Mouse (Mus musculus) midbrain, embryonic 12.5 days (tissue): ENCODE measurements around the gene Taf8. TPM values are rescaled to one million over a fixed set of nuclear protein-coding genes. Genes with fewer than 3 reads are reported as not detected.
A peak's percentile ranks its signal among the peaks of the same experiment; 100 is the strongest.

ENCODE experiments used
- ATAC-seq: fragments of 200-750 bp; cut with Nextera tagmentation; 2 replicates; pipeline ENCODE4 v1.8.0; 2017; ENCODE audit warnings: low read depth, moderate TSS enrichment, moderate library complexity; ENCODE audit not compliant: low FRiP score
- H3K27ac ChIP-seq: fragments of 300-500 bp; sonication (generic); replicated peaks from 2 replicates; pipeline ENCODE4 v1.5.1; 2016; ENCODE audit warnings: mild to moderate bottlenecking
- H3K27me3 ChIP-seq: fragments of 300-500 bp; sonication (generic); 2 replicates; pipeline ENCODE4 v1.6.1; 2016; ENCODE audit warnings: mild to moderate bottlenecking
- H3K36me3 ChIP-seq: fragments of 300-500 bp; sonication (generic); 2 replicates; pipeline ENCODE4 v1.6.1; 2016
- H3K4me1 ChIP-seq: fragments of 300-500 bp; sonication (generic); 2 replicates; pipeline ENCODE4 v1.6.1; 2016
- H3K4me2 ChIP-seq: fragments of 300-500 bp; sonication (generic); replicated peaks from 2 replicates; pipeline ENCODE4 v1.6.1; 2016; ENCODE audit warnings: mild to moderate bottlenecking, moderate library complexity
- H3K4me3 ChIP-seq: fragments of 300-500 bp; sonication (generic); 2 replicates; pipeline ENCODE4 v1.5.1; 2016; ENCODE audit warnings: mild to moderate bottlenecking
- H3K9ac ChIP-seq: fragments of 300-500 bp; sonication (generic); replicated peaks from 2 replicates; pipeline ENCODE4 v1.6.1; 2016; ENCODE audit warnings: mild to moderate bottlenecking, moderate library complexity
- H3K9me3 ChIP-seq: fragments of 300-500 bp; sonication (generic); 2 replicates; pipeline ENCODE4 v1.6.1; 2016; ENCODE audit warnings: mild to moderate bottlenecking
- WGBS: fragments of 180-500 bp; shearing (Covaris S2); methylation state at CpG from one replicate; pipeline ENCODE4 v1.1.7; 2016; 5-methylcytosine and 5-hydroxymethylcytosine counted together
- polyA plus RNA-seq: library from polyadenylated mRNA; unstranded; fragments of >200 nt; fragmentation: Nextera tagmentation; extraction: Ambion mirVana; gene quantifications from 2 replicates; pipeline ENCODE4 v1.2.1, GENCODE M21; 2016

Gene Taf8
- 32.2 and 32.7 TPM in 2 replicates for polyA plus RNA-seq

GRCm38 (mm10) chr17:47501946-47502706 lies at the start of gene Taf8:
TSS of gene Taf8 (minus strand) at chr17:47502292.
- peaks cover 20% of the 10 kb centered on the region for H3K36me3 ChIP-seq
- peaks cover 19% of the 10 kb centered on the region for H3K4me1 ChIP-seq
- peak within 1 kb of the TSS; percentile 69 for H3K4me3 ChIP-seq
- peaks cover 6% of the 10 kb centered on the region; the same call in 1 of the 2 replicates for H3K27me3 ChIP-seq
- no peaks in the 10 kb centered on the region for H3K9me3 ChIP-seq
- WGBS: 2% methylated on average over 40 of the region's 40 CpGs
- peak within 1 kb of the TSS; percentile 63 for H3K9ac ChIP-seq
- H3K4me2 ChIP-seq: peak within 1 kb of the TSS; percentile 78
- peak; percentile 97 for ATAC-seq
- H3K27ac ChIP-seq: peak within 1 kb of the TSS; percentile 66; the same call in 1 of the 2 replicates

GRCm38 (mm10) chr17:47551049-47551448 lies 49.0 kb upstream of the Taf8 start:
- Histone ChIP-seq H3K27me3 (no peaks in the 10 kb centered on the region), H3K4me2 (no peak overlapping the region), H3K4me1 (no peaks in the 10 kb centered on the region), H3K27ac (no peak overlapping the region), H3K36me3 (no peaks in the 10 kb centered on the region), H3K9me3 (no peaks in the 10 kb centered on the region), H3K4me3 (no peak overlapping the region), H3K9ac (no peak overlapping the region)
- ATAC-seq: no peak
- 86% methylated on average over 7 of the region's 7 CpGs for WGBS

DNA sequence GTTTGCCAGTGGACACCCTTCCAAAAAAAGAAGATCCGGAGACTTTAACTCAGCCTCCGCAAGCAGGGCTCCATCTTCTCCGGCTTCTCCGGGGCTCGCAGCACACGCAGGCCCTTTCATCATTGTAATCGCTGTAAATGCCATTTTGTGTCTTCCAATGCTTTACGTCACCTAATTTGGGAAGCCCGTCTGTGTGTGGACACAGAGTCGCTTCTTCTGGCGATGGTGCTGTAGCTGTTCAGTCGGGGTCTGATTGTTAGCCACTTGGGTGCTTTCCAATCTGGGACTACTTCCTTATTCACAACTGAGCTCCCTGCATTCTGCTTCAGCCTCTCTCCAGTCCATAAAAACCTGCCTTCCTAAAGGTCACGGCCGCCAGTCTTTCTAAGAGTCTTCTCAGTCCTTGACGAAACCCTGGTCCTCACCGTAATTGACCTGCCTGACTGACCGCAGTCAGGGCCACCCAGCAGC lies 43.8 kb upstream of the Taf8 start:
- Histone ChIP-seq H3K27me3 (no peaks in the 10 kb centered on the region), H3K9me3 (no peaks in the 10 kb centered on the region), H3K4me1 (no peaks in the 10 kb centered on the region), H3K27ac (no peak overlapping the region), H3K36me3 (no peaks in the 10 kb centered on the region), H3K4me2 (no peak overlapping the region), H3K4me3 (no peak overlapping the region), H3K9ac (no peak overlapping the region)
- WGBS: 81% methylated on average over 17 of the region's 17 CpGs
- no peak for ATAC-seq

DNA sequence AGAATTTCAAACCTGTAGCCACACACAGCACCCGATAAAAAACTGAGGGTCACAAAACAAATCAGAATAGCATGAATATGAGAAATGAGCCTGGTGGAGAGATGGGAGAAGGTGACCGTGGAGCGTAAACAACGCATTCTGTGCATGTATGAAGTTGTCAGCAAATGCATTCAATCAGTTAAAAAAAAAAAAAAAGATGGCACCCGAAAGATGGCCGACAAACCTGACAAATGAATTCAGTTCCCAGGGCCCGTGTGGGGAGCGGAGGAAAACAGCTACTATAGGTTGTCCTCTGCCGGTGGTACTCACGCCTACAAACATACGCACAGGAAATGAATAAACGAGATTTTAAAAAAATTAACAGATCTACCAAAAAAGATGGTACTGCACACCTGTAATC lies 43.1 kb upstream of the Taf8 start:
- Histone ChIP-seq H3K9ac (no peak overlapping the region), H3K27ac (no peak overlapping the region), H3K4me3 (no peak overlapping the region), H3K4me2 (no peak overlapping the region), H3K4me1 (no peaks in the 10 kb centered on the region), H3K27me3 (no peaks in the 10 kb centered on the region), H3K36me3 (no peaks in the 10 kb centered on the region), H3K9me3 (no peaks in the 10 kb centered on the region)
- no peak for ATAC-seq
- WGBS: 84% methylated on average over 12 of the region's 12 CpGs

DNA sequence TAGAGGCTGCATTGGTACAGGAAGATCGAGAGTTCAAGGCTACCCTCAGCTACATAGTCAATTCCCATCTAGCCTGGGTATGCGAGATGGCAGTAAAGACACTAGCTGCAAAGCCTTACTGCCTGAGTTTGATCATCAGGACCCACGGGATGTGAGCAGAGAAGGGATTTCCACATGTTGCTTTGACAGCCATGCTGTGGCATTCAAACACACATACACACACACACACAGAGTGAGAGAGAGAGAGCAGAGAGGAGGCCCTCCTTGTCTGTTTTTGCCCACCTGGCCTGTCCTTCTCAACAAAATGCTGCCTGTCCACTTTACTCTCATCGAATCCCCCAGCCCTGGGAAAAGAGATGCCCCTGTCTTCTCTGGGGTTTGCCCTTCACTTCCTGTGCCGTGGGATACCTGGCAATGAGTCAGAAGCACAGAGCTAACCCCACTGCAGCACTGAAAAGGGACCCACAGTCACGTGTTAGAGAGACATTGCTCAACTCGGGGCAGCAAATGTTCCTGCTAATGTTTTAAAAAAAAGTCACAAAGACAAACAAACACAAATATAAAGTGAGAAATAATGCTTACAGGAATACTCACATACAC lies 41.1 kb upstream of the Taf8 start:
- ATAC-seq: no peak
- WGBS: 86% methylated on average over 7 of the region's 7 CpGs

DNA sequence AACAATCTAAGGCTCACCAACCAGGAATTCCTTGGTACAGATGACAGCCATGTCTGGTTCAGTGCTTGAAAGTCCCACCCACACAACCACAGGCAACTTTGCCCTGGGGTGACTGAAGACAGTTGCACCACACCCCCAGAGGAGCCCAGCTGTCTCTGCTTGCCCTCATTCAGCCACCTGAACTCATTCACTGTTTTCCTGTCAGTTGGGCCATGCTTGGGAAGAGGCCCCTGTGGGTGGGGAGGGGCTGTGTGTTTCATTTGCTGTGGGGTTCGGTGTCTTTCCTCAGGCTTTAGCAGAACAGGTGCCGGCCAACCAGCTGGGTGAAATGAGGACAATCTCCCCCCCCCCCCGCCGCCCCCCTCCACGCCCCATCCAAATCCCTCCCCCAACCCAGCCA lies 40.0 kb upstream of the Taf8 start:
- 83% methylated on average over 5 of the region's 5 CpGs for WGBS
- no peaks in the 10 kb centered on the region for H3K9me3 ChIP-seq
- no peak overlapping the region for H3K27ac ChIP-seq
- no peak overlapping the region for H3K4me2 ChIP-seq
- H3K4me3 ChIP-seq: no peak overlapping the region
- no peak overlapping the region for H3K9ac ChIP-seq
- no peak for ATAC-seq
- H3K36me3 ChIP-seq: no peaks in the 10 kb centered on the region
- H3K27me3 ChIP-seq: no peaks in the 10 kb centered on the region
- H3K4me1 ChIP-seq: no peaks in the 10 kb centered on the region

More for the DNA sequence above, 41.1 kb upstream of the Taf8 start:
- Histone ChIP-seq H3K9me3 (no peaks in the 10 kb centered on the region), H3K4me2 (no peak overlapping the region), H3K27ac (no peak overlapping the region), H3K36me3 (no peaks in the 10 kb centered on the region), H3K4me3 (no peak overlapping the region), H3K9ac (no peak overlapping the region), H3K27me3 (no peaks in the 10 kb centered on the region), H3K4me1 (no peaks in the 10 kb centered on the region)

DNA sequence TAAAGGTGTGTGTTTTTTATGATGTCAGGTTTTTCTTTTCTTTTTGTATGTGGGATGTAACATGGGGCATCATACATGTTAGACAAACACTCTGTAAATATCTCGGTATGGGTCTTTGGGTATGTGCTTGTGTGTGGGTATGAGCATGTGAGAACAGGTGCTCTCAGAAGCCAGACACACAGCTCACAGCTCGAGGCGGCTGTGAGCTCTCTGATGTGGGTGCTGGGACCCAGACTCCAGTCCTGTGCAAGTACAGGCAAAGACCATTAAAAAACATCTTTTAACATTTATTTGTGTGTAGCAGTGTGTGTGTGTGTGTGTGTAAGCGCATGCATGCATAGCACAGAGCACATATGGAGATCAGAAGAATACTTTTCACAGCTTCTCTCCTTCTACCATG lies 37.0 kb upstream of the Taf8 start:
- Histone ChIP-seq H3K4me3 (no peak overlapping the region), H3K9me3 (no peaks in the 10 kb centered on the region), H3K36me3 (no peaks in the 10 kb centered on the region), H3K27ac (no peak overlapping the region), H3K27me3 (no peaks in the 10 kb centered on the region), H3K4me2 (no peak overlapping the region), H3K4me1 (no peaks in the 10 kb centered on the region), H3K9ac (no peak overlapping the region)
- WGBS: 94% methylated on average over 4 of the region's 4 CpGs
- no peak for ATAC-seq

DNA sequence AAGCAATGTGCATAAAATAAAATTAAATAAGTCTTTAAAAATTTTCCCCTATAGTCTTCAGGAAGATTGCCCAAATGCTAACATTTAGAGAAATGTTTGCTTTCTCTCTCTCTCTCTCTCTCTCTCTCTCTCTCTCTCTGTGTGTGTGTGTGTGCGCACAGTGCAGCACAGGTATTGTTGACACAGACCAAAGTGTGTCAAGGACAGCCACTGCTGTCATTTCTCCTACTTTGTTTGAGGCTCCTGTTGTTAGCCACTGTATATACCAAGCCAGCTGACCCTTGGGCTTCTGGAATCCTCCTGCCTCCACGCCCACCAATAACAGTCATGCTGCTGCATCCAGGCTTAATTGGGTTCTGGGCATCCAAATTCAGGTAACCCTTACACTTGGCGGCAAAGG lies 36.0 kb upstream of the Taf8 start:
- no peaks in the 10 kb centered on the region for H3K4me1 ChIP-seq
- no peak overlapping the region for H3K4me3 ChIP-seq
- WGBS: 84% methylated on average over 3 of the region's 3 CpGs
- no peaks in the 10 kb centered on the region for H3K36me3 ChIP-seq
- H3K27ac ChIP-seq: no peak overlapping the region
- H3K9ac ChIP-seq: no peak overlapping the region
- H3K4me2 ChIP-seq: no peak overlapping the region
- no peaks in the 10 kb centered on the region for H3K27me3 ChIP-seq
- no peak for ATAC-seq
- H3K9me3 ChIP-seq: no peaks in the 10 kb centered on the region

- Histone ChIP-seq H3K36me3 (no peaks in the 10 kb centered on the region), H3K9me3 (no peaks in the 10 kb centered on the region), H3K4me2 (no peak overlapping the region), H3K27me3 (no peaks in the 10 kb centered on the region), H3K9ac (no peak overlapping the region), H3K27ac (no peak overlapping the region), H3K4me1 (no peaks in the 10 kb centered on the region), H3K4me3 (no peak overlapping the region)
- ATAC-seq: no peak
- 74% methylated on average over 9 of the region's 9 CpGs for WGBS
These were observed 33.7 kb upstream of the Taf8 start for GRCm38 (mm10) chr17:47535812-47536236.

GRCm38 (mm10) chr17:47533691-47534090 lies 31.6 kb upstream of the Taf8 start:
- Histone ChIP-seq H3K27me3 (no peaks in the 10 kb centered on the region), H3K4me3 (no peak overlapping the region), H3K36me3 (no peaks in the 10 kb centered on the region), H3K9ac (no peak overlapping the region), H3K9me3 (no peaks in the 10 kb centered on the region), H3K4me1 (peaks cover 5% of the 10 kb centered on the region; the same call in 1 of the 2 replicates), H3K4me2 (no peak overlapping the region), H3K27ac (no peak overlapping the region)
- WGBS: 97% methylated on average over 13 of the region's 13 CpGs
- ATAC-seq: no peak

GRCm38 (mm10) chr17:47532364-47532763 lies 30.3 kb upstream of the Taf8 start:
- H3K9ac ChIP-seq: no peak overlapping the region
- ATAC-seq: no peak
- H3K27me3 ChIP-seq: no peaks in the 10 kb centered on the region
- H3K9me3 ChIP-seq: no peaks in the 10 kb centered on the region
- H3K36me3 ChIP-seq: no peaks in the 10 kb centered on the region
- H3K27ac ChIP-seq: no peak overlapping the region
- no peak overlapping the region for H3K4me3 ChIP-seq
- H3K4me2 ChIP-seq: no peak overlapping the region
- WGBS: 87% methylated on average over 5 of the region's 5 CpGs
- H3K4me1 ChIP-seq: peaks cover 13% of the 10 kb centered on the region

DNA sequence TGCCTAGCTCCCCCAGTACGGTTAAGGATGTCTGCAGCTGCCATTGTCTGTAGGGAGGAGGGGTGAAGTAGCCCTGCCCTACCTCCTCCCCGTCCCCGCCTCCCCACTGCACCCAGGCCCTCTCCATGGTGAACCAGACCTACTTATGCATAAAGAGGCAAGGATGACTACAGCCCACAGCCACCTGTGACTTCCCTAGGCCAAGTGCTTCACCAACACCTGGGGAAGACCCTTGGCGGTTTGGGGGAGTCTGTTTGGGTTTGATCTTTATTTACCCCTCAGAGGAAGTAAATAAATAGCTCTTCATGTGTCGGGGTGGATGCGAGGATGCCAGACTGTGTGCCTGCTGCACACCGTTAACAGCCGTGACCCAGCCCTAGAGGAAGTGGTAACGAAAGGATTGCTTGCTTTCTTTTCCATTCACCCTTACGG lies 29.3 kb upstream of the Taf8 start:
- Histone ChIP-seq H3K4me2 (no peak overlapping the region), H3K4me3 (no peak overlapping the region), H3K36me3 (no peaks in the 10 kb centered on the region), H3K9me3 (no peaks in the 10 kb centered on the region), H3K27ac (no peak overlapping the region), H3K9ac (no peak overlapping the region), H3K4me1 (peaks cover 16% of the 10 kb centered on the region), H3K27me3 (no peaks in the 10 kb centered on the region)
- no peak for ATAC-seq
- 61% methylated on average over 10 of the region's 10 CpGs for WGBS
